Mouse (Mus musculus) limb, embryonic 10.5 days (tissue): ENCODE measurements at regions not wholly inside any gene's neighbourhood (a gene's known extent, or its start where the extent isn't known, plus 50 kb on each side); places are given as distances from the start of the nearest gene placed in this dataset.

Experiments used
- DNase-seq: peaks from one replicate; pipeline ENCODE4 v3.0.0-alpha.2; 2017; ENCODE audit warnings: low spot score
- H3K27ac ChIP-seq: fragments of 300-500 bp; sonication (generic); 2 replicates; pipeline ENCODE4 v1.5.1; 2016; ENCODE audit warnings: mild to moderate bottlenecking
- H3K27me3 ChIP-seq: fragments of 300-500 bp; sonication (generic); 2 replicates; pipeline ENCODE4 v1.6.1; 2016; ENCODE audit warnings: low read depth, mild to moderate bottlenecking; ENCODE audit not compliant: poor library complexity, severe bottlenecking
- H3K36me3 ChIP-seq: fragments of 300-500 bp; sonication (generic); 2 replicates; pipeline ENCODE4 v1.6.1; 2016; ENCODE audit warnings: mild to moderate bottlenecking, moderate library complexity
- H3K4me1 ChIP-seq: fragments of 300-500 bp; sonication (generic); 2 replicates; pipeline ENCODE4 v1.6.1; 2016
- H3K4me3 ChIP-seq: fragments of 300-500 bp; sonication (generic); 2 replicates; pipeline ENCODE4 v1.5.1; 2016; ENCODE audit warnings: mild to moderate bottlenecking, moderate library complexity
- H3K9me3 ChIP-seq: fragments of 300-500 bp; sonication (generic); replicated peaks from 2 replicates; pipeline ENCODE4 v1.6.1; 2016; ENCODE audit warnings: mild to moderate bottlenecking
- WGBS: fragments of 180-500 bp; shearing (Covaris S2); methylation state at CpG from one replicate; pipeline ENCODE4 v1.1.7; 2016; 5-methylcytosine and 5-hydroxymethylcytosine counted together

DNA sequence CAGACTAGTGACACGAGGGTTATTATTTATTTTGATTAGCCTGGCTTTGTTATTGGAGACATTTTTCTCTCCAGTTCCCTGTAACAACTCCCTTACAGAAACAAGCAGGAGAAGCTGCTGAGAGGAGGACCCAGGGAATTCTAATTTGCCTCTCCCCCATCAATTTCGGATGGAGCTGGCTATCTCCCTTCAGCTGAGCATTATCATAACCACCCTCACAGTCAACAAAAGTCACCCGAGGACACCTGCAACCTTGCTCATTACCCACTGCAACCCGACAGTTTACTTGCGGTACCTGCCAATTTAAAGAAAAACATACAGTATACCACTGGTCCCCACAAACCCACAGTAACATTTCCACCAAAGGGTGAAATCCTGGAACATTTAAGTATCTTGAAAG lies 690.7 kb downstream of the Tfap2b start:
- H3K9me3 ChIP-seq: no peaks in the 10 kb centered on the region
- H3K4me1 ChIP-seq: no peaks in the 10 kb centered on the region
- 65% methylated on average over 5 of the region's 5 CpGs for WGBS

DNA sequence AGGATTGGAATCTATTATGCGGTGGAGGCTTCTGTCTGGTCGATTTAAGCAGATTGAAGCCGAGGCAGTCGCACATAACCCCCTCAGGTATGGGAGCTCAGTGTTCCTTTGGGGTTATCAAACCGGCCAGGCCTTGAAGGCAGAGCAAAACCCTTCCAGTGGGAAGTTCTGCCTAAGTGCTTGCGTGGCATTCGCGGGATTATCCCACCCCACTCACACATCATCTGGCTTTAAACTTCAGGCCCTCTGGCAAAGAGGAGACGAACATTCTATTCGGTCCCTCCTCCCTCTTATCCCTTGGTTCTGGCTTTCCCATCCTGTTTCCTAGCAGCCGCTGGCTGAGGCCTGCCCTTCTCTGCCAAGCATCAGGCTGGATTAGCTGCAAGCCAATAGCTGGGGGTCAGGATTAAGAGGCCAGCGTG lies 691.2 kb downstream of the Tfap2b start:
- DNase-seq: no peak
- H3K36me3 ChIP-seq: no peaks in the 10 kb centered on the region
- H3K9me3 ChIP-seq: no peaks in the 10 kb centered on the region
- H3K4me3 ChIP-seq: no peak overlapping the region
- H3K4me1 ChIP-seq: no peaks in the 10 kb centered on the region
- H3K27ac ChIP-seq: no peak overlapping the region
- no peaks in the 10 kb centered on the region for H3K27me3 ChIP-seq
- WGBS: 57% methylated on average over 12 of the region's 12 CpGs

More for the DNA sequence above, 690.7 kb downstream of the Tfap2b start:
- no peak overlapping the region for H3K27ac ChIP-seq
- H3K4me3 ChIP-seq: no peak overlapping the region
- DNase-seq: no peak
- no peaks in the 10 kb centered on the region for H3K27me3 ChIP-seq
- no peaks in the 10 kb centered on the region for H3K36me3 ChIP-seq

DNA sequence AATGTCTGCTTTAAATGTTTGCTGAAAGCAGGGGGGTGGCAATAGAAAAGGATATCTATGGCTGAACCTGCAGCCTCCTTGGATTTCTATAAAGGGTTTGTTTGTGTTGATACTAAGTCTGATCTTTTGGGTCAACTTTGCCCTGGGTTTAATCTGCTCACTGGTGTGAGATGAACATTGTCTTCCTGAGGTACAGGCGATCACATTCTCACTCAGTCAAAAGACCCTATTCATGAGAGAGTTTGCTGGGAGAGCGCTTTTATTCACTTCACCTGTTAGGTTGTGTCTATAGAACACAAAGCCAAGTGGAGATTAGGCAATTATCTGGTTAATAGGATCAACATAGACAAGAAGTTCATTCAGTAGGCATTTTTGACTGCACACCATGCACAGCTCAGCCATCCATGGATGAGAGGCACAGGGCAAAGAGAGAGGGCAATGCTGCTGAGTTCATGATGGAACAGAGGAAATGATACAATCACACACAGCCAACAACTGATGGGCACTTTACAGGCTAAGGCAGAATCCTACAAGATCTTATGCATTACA lies 692.3 kb downstream of the Tfap2b start:
- Histone ChIP-seq H3K36me3 (no peaks in the 10 kb centered on the region), H3K27me3 (no peaks in the 10 kb centered on the region), H3K4me3 (no peak overlapping the region), H3K4me1 (no peaks in the 10 kb centered on the region), H3K27ac (no peak overlapping the region), H3K9me3 (no peaks in the 10 kb centered on the region)
- WGBS: 94% methylated on average over 2 of the region's 2 CpGs
- no peak for DNase-seq

DNA sequence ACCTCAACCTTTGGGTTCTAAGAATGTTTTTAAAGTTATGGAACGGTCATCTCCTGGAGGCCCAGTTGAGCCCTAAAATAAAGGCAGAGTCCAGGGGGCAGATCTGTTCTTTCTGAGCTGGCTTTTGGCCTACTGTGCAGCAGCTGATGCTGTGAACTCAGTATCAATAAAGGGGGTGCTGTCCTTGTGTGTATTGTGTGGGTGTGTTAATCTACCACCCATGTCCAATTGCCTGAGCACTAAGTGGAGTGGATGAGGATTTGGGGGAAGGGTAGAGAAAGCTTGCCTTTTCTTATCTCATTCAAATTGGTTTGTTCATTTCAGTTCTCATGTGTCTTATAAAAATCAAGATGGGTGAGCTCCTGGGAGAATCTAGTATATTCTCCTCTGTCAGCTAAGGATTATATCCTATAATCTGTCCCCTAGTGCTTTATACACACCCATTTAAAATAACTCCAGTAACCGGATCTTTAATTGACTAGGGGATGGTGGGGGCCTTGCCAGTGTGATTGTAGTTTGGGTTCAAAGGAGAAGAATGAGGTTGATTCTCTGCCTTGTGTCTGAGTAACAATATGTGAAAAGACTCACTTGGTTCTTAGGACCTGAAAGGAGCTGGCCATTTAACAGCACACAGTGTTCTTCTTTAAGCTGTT lies 703.6 kb downstream of the Tfap2b start:
- Histone ChIP-seq H3K4me3 (no peak overlapping the region), H3K9me3 (no peaks in the 10 kb centered on the region), H3K27me3 (no peaks in the 10 kb centered on the region), H3K27ac (no peak overlapping the region), H3K36me3 (no peaks in the 10 kb centered on the region), H3K4me1 (no peaks in the 10 kb centered on the region)
- DNase-seq: no peak
- 83% methylated on average over 2 of the region's 2 CpGs for WGBS

DNA sequence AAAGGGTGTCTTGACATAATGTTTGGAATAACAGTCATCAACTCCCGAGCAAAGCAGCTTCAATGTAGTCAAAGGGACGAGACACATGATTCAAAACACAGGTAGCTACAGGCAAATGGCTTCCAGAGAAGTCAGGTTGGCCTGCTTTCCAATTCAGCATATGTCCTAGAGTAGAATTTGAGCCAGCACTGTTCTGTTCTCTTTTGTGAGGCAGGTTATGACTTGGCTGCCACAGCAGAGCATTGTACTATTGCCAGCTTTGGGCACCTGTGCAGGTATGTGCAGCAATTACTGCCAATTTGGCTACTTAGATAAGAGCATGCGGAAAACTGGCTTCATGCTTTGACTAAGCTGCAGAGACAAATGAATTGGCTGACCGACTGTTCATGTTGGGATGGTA lies 699.1 kb downstream of the Pkhd1 start:
- Histone ChIP-seq H3K9me3 (no peaks in the 10 kb centered on the region), H3K36me3 (no peaks in the 10 kb centered on the region), H3K4me3 (no peak overlapping the region), H3K27ac (no peak overlapping the region), H3K4me1 (no peaks in the 10 kb centered on the region), H3K27me3 (no peaks in the 10 kb centered on the region)
- no peak for DNase-seq
- WGBS: 86% methylated on average over 4 of the region's 4 CpGs

DNA sequence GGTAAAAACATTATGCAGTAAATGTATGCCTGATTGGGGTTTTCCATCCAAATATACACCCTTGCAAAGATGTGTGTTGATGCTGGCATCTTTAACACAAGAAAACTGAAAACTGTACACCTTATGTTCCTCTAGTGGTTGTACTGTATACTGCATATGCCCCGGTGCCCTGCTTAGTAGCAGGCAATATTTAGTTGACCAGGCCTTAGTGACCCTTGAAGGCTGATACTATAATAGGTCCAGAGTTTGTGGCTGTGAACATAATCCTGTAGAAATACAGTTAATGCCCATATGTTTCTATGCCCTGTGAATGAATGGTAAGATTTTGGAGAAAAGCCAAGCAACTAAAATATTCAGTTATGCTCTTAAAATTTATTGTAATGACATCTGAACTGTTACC lies 690.7 kb downstream of the Pkhd1 start:
- H3K36me3 ChIP-seq: no peaks in the 10 kb centered on the region
- H3K27ac ChIP-seq: no peak overlapping the region
- no peak for DNase-seq
- no peaks in the 10 kb centered on the region for H3K9me3 ChIP-seq
- H3K27me3 ChIP-seq: no peaks in the 10 kb centered on the region
- H3K4me3 ChIP-seq: no peak overlapping the region
- H3K4me1 ChIP-seq: no peaks in the 10 kb centered on the region
- 96% methylated on average over 1 of the region's 1 CpGs for WGBS

DNA sequence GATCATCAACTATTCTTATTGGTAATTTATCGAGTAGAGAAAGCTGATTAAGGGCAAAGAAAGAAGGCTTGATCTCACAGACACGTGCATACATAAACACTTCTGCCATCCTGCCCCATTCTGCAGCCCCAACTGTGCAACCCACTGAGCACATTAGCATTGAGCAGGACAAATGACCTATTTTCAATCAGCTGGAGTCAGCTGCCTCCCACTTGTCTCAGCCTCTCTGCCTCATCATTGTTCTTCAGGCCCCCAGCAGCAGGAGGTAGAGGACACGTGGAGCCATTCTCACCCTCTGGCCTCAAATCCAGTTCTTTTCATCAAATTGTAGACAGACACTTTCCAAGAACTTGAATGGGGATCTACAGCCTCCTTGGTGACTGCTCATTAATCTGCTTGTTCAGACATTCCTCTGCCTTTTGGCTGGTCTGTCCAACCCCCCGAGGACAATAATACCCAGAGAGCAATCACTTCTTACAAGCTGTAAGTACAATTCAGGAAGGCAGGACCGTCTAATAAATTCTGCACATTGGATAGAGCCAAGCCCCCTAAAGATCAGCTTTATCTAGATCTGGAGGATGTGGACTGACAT lies 690.0 kb downstream of the Pkhd1 start:
- no peak for DNase-seq
- no peaks in the 10 kb centered on the region for H3K27me3 ChIP-seq

DNA sequence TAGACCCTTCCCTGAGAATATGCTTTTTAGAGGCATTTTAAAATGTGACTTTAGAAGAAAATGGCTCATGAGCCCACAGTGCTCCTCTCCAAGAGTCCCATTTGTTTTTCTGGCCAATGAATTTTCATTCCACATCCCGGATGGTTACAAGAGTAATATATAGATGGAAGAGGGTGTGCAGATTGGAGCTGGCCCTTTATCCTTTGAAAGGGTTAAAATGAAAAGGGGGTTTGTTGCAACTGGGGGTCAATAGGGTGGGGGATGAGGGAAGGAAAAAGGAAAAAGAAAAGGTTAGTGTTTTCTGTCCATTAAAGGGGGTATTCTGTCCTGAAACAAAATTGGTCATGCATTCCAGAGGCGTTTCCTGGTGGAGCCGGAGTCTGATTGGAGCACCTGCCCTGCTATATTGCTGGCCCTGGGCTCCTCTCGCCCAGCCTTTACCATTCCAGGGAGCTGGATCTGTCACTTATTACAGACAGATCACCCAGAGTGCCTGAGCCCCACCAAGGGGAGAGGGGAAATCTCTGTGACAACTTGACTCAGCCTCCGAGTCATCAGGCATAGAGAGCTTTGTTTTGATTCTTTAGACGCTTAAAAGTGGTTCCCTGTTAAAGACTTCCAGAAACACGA lies 666.7 kb downstream of the Pkhd1 start:
- Histone ChIP-seq H3K4me3 (no peak overlapping the region), H3K9me3 (no peaks in the 10 kb centered on the region), H3K27ac (no peak overlapping the region), H3K36me3 (no peaks in the 10 kb centered on the region), H3K4me1 (no peaks in the 10 kb centered on the region), H3K27me3 (no peaks in the 10 kb centered on the region)
- 65% methylated on average over 7 of the region's 7 CpGs for WGBS
- no peak for DNase-seq

More for the DNA sequence above, 690.0 kb downstream of the Pkhd1 start:
- Histone ChIP-seq H3K36me3 (no peaks in the 10 kb centered on the region), H3K4me3 (no peak overlapping the region), H3K9me3 (no peaks in the 10 kb centered on the region), H3K27ac (no peak overlapping the region), H3K4me1 (no peaks in the 10 kb centered on the region)
- WGBS: 53% methylated on average over 5 of the region's 5 CpGs

DNA sequence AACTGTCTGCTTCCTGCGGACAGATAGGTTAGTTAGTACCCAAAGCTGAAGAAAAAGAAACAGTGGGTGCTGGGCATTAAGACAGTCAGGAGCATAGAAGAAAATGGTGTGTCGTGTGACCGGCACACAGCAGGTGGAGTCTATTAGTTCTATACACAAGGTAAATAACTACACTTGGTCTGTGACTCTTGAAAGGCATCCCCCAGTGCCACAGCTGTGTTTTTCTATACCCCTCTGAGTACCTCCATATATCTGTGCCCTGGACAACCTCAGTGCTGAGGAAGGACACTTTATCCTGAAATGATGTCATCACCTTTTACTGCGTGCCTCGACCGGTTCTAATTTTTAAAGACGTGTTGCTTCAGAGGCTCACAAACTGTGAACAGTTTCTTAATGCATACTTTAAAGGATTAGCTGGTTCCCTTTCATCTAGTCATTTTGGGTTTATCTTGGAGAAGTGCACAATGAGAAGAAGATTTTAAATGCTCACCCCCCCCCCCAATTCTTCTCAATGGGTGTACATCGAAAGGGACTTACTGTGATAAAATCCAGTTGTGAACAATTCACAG lies 666.1 kb downstream of the Pkhd1 start:
- H3K4me1 ChIP-seq: no peaks in the 10 kb centered on the region
- no peak for DNase-seq

DNA sequence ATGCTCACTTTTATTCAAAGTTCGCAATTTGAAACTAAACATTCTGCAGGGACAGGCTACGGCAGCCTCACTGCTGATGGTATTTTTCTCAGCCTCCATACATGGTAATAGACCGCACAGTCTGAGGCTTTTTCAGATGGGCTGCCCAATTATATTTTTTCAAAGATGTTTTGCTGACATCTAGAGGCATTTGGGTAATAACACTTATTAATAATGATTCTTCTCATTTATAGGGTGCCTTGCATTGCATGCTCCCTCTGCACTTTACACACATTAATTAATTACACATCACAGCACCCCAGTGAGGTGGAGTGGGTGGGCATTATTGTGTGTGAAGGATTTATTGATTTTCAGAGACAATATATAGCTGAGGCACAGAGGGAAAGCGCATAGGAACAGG lies 644.5 kb downstream of the Pkhd1 start:
- Histone ChIP-seq H3K4me1 (no peaks in the 10 kb centered on the region), H3K4me3 (no peak overlapping the region), H3K27ac (no peak overlapping the region), H3K27me3 (no peaks in the 10 kb centered on the region), H3K36me3 (no peaks in the 10 kb centered on the region), H3K9me3 (no peaks in the 10 kb centered on the region)
- 75% methylated on average over 4 of the region's 4 CpGs for WGBS
- no peak for DNase-seq

More for the DNA sequence above, 666.1 kb downstream of the Pkhd1 start:
- no peak overlapping the region for H3K27ac ChIP-seq
- H3K9me3 ChIP-seq: no peaks in the 10 kb centered on the region
- H3K36me3 ChIP-seq: no peaks in the 10 kb centered on the region
- H3K27me3 ChIP-seq: no peaks in the 10 kb centered on the region
- H3K4me3 ChIP-seq: no peak overlapping the region
- 69% methylated on average over 8 of the region's 8 CpGs for WGBS

DNA sequence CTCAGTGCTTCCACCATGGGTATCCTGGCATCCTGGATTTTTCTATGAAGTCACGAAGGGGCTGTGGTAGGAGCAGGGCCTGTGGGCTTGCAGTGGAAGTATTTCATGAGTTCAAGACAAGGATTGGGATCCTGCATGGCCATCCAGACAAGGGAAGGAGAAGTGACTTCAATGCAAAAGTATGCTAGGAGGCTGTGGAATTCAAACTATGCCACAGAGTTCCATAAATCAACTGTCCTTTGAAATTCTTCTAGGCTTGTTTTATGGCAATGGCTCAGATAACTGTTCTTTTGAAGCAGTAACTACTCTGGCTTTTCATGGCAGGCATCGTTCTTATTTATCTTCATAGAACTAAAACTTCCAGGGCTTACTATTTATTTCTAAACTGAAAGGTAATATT lies 643.9 kb downstream of the Pkhd1 start:
- DNase-seq: no peak
- H3K27ac ChIP-seq: no peak overlapping the region
- H3K27me3 ChIP-seq: no peaks in the 10 kb centered on the region
- H3K4me1 ChIP-seq: no peaks in the 10 kb centered on the region
- H3K36me3 ChIP-seq: no peaks in the 10 kb centered on the region
- no peaks in the 10 kb centered on the region for H3K9me3 ChIP-seq
- 38% methylated on average over 2 of the region's 2 CpGs for WGBS
- H3K4me3 ChIP-seq: no peak overlapping the region

DNA sequence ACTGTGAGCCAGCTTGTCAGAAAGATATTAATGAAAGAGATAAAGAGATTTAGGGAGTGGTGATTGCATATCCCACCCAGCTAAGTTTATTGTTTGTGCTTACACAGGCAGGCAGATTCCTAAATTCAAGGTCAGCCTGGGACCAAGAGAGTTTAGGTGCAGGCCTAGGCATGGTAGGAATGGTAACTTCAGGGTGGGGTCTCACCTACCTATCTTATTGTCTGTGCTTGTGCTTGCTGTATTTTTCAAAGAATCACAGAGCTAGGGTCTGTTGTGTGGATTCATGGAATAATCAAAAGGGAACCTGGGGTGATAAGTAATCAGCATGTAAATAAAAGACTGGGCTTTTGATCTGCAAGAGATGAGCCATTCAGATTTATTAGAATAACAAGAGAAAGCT lies 642.4 kb downstream of the Pkhd1 start:
- Histone ChIP-seq H3K27me3 (no peaks in the 10 kb centered on the region), H3K9me3 (no peaks in the 10 kb centered on the region), H3K36me3 (no peaks in the 10 kb centered on the region), H3K4me1 (no peaks in the 10 kb centered on the region), H3K4me3 (no peak overlapping the region), H3K27ac (no peak overlapping the region)
- no peak for DNase-seq

DNA sequence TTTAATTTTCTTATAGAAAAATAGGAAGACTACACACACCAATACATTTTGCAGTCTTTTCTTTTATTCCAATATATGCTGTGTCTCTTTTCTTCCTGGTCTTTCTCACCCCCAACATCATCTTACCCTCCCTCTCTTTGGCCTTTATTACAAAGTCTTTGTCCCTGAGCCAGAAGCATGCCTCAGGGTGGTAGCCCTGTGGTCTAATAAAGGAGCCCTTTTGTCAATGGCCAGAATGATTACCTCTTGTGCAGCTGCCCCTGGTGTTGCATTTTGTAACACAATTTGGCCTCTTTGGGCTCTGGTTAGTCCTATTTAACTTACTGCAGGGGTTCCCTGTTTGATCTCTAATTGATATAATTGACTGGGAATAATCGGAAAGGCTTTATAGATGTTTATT lies 636.7 kb downstream of the Pkhd1 start:
- WGBS: 52% methylated on average over 1 of the region's 1 CpGs
- no peak overlapping the region for H3K4me3 ChIP-seq
- no peaks in the 10 kb centered on the region for H3K36me3 ChIP-seq
- H3K9me3 ChIP-seq: no peaks in the 10 kb centered on the region
- H3K27ac ChIP-seq: no peak overlapping the region
- 0 out of 2 replicates have a peak, but pooled peaks cover 3% of the 10 kb centered on the region for H3K4me1 ChIP-seq
- no peak for DNase-seq
- H3K27me3 ChIP-seq: no peaks in the 10 kb centered on the region
